Mouse (Mus musculus) testis, adult 10 weeks (tissue): ENCODE data around the gene Tmem8b. TPM values are rescaled to one million over a fixed set of nuclear protein-coding genes. Genes with fewer than 3 reads are reported as not detected.

ENCODE experiments used
- polyA plus RNA-seq: library from polyadenylated mRNA; stranded (reverse); fragments of 350-450 nt; fragmentation: Illumina TruSeq; extraction: RNeasy Lipid Tissue Mini Kit (QIAGEN cat#74804); gene quantifications from one replicate; pipeline ENCODE4 v1.2.3, GENCODE M21; 2014; ENCODE audit warnings: low read depth, low replicate concordance

Gene Tmem8b
- polyA plus RNA-seq: 11.4 TPM

GRCm38 (mm10) chr4:43668782-43669427 lies at the start of gene Tmem8b, which contains the start of gene Fam221b:
Gene Tmem8b, plus strand, starts transcription at chr4:43668971.
Gene Fam221b, minus strand, starts transcription at chr4:43669145.

DNA sequence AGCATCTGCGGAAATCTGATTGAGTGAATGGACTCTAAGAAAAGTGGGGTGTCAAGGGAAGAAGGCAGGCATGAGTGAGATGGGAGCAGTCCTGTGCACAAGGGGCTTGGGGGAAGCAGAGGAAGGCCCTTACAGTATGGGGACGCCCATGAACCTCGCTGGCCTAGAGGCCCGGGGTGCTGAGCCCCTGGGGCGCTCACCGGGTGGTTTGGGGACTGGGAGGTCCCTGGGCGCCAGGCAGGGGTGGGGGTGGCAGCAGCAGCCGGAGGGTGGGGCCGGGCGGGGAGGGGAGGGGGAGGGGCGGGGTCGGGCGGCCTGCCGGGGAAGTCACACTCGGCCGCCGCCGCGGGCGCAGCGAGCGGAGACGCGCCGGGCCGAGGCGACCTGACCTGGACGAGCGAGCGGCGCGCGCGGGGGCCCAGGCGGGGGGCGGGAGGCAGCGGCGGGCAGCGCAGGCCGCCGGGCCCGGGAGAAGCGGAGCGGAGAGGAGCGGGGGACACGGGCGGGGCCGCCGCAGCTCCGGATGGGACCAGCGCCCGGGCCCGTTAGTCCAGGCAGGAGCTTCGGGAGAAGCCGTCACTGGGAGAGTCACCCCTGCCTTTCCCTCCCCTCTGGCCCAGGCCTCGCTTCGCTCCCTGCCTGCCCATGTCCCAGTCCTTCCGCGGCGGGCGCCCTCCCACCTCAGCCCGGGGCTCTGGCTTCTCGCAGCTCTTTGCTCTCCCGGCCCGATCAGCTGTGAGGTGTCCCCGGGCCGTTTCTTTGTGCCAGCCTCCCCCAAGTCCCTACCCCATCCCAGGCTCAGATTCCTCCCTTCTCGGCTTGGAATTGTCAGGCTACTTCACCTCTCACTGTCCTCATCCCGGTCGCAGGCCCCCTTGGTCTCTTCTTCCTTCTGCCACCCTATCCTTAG lies 37.5 kb upstream of the Tmem8b start, which contains the start of gene Npr2:
Gene Npr2, plus strand, starts transcription at position 890 of the 910 bp plus-strand sequence.

GRCm38 (mm10) chr4:43653161-43654015 lies 15.4 kb upstream of the Tmem8b start, which contains the start of gene Spag8:
Gene Spag8, minus strand, starts transcription at chr4:43653594.

GRCm38 (mm10) chr4:43656339-43657109 lies 12.2 kb upstream of the Tmem8b start, which contains the start of gene Hint2:
Gene Hint2, minus strand, starts transcription at chr4:43656466.

DNA sequence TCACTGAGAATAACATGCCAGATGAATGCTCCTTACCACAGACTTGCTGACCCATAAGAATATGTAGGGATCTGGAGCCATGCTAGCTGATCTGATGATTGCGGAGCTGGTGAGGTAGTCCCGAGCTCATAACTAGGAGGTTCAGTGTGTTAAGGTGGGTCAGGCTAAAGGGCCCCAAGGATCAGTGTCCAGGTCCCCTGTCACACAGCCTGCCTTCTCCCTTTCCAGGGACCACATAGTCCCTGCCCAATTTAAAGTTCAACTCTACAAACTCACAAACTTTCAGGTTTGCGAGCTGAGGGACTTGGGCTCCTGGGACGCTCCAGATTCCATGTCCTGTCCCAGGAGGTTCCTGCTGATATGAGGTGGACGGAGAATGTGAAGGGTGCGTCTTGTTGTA lies 31.9 kb downstream of the Tmem8b start, which contains the start of gene Olfr70:
Gene Olfr70, minus strand, starts transcription at position 101 of the 400 bp plus-strand sequence.

GRCm38 (mm10) chr4:43709869-43710268 lies 41.1 kb downstream of the Tmem8b start, which contains the start of gene Olfr71:
Gene Olfr71, minus strand, starts transcription at chr4:43710255.

DNA sequence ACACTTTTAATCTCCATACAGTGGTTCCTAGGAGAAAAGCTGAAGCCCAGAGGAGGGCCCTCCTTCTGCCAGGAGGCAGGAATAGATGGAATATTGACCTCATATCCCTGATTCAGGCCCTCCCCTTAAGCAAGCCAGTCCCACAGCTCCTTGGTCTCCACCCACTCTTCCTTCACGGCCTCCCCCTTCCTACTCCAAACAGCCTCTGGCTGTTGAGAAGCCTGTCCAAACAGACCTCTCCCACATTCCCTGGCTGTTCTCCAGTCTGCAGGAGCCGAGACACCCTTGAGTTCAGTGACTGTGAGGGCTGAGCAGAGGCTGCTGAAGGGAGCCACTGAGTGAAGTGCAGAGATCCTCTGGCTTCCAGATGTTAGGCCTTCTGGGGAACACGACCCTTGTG lies 58.2 kb downstream of the Tmem8b start, which contains the start of gene Hrct1:
Gene Hrct1, plus strand, starts transcription at position 194 of the 400 bp plus-strand sequence.

DNA sequence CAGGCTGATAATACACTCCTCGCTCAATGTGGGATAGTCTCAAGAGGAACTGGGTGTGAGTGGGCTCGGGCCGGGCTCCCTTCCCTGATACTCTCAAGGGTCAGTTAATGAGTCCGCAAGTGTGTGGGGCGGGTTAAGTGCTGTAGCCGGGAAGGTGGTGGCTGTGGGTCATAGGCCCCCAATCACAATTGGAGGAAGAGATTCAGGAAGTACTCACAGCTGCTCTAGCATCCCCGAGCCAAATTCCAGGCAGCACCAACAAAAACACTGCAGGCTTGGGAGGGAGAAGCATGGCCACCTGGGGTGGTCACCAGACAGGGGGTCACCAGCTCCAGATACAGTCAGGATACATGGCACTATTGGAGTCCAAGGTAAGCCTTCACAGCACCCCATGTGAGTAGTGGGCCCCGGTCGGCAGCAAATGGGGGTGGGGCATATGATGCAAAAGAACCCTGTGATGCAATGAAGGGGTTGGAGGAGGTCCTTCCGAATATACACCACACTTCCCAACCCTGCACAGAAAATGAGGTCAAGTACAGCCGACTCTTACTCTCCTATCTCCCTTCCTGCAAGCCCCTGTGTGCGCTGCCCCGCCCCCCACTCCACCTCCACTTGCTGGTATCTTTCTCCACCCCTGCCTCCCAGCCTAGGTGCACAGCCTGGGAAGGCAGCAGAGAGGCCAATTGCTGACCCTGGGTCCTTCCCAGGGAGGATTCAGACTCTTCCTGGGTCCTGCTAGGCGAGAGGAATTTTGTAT lies 61.2 kb downstream of the Tmem8b start, which contains the start of gene Spaar:
Gene Spaar, plus strand, starts transcription at position 241 of the 757 bp plus-strand sequence.

Other genes with a start within 250 kb of the Tmem8b start
- gene Fam166b, start 239.8 kb upstream of the Tmem8b start, polyA plus RNA-seq: 0.35 TPM
- gene Tesk1, start 227.0 kb upstream of the Tmem8b start, polyA plus RNA-seq: 13.6 TPM
- gene Cd72, start 214.3 kb upstream of the Tmem8b start, polyA plus RNA-seq: 0.14 TPM
- not detected for gene Sit1, start 185.2 kb upstream of the Tmem8b start, polyA plus RNA-seq
- 2.4 TPM for gene Ccdc107, start 176.1 kb upstream of the Tmem8b start, polyA plus RNA-seq
- 5.1 TPM for gene Arhgef39, start 169.3 kb upstream of the Tmem8b start, polyA plus RNA-seq
- gene Car9, start 162.0 kb upstream of the Tmem8b start, polyA plus RNA-seq: not detected
- gene Tpm2, start 145.2 kb upstream of the Tmem8b start, polyA plus RNA-seq: 2.8 TPM
- 12.2 TPM for gene Creb3, start 106.6 kb upstream of the Tmem8b start, polyA plus RNA-seq
- 39.2 TPM for gene Tln1, start 106.3 kb upstream of the Tmem8b start, polyA plus RNA-seq
- 2.8 TPM for gene Rgp1, start 90.3 kb upstream of the Tmem8b start, polyA plus RNA-seq
- gene Gba2, start 90.1 kb upstream of the Tmem8b start, polyA plus RNA-seq: 8.7 TPM
- gene Msmp, start 84.5 kb upstream of the Tmem8b start, polyA plus RNA-seq: not detected
- 0.94 TPM for gene Npr2, start 37.0 kb upstream of the Tmem8b start, polyA plus RNA-seq
- gene Spag8, start 15.4 kb upstream of the Tmem8b start, polyA plus RNA-seq: 7.7 TPM
- gene Hint2, start 12.5 kb upstream of the Tmem8b start, polyA plus RNA-seq: 0.91 TPM
- 179 TPM for gene Fam221b, start 174 bp downstream of the Tmem8b start, polyA plus RNA-seq
- not detected for gene Olfr70, start 31.8 kb downstream of the Tmem8b start, polyA plus RNA-seq
- gene Olfr71, start 41.3 kb downstream of the Tmem8b start, polyA plus RNA-seq: not detected
- not detected for gene Hrct1, start 58.2 kb downstream of the Tmem8b start, polyA plus RNA-seq
- gene Spaar, start 61.1 kb downstream of the Tmem8b start, polyA plus RNA-seq: 1.9 TPM
- not detected for gene Olfr159, start 102.0 kb downstream of the Tmem8b start, polyA plus RNA-seq
- not detected for gene Olfr156, start 154.9 kb downstream of the Tmem8b start, polyA plus RNA-seq
- not detected for gene Olfr157, start 171.2 kb downstream of the Tmem8b start, polyA plus RNA-seq
- not detected for gene Olfr155, start 182.6 kb downstream of the Tmem8b start, polyA plus RNA-seq
- gene Reck, start 206.6 kb downstream of the Tmem8b start, polyA plus RNA-seq: 6.3 TPM